Mouse (Mus musculus) thymus, postnatal 36 days (tissue): ENCODE measurements around the gene Eea1.

Experiments used
- DNase-seq, 2 experiments: peaks; one replicate each; pipeline ENCODE4 v3.0.0; 2022; ENCODE audit warnings: mixed read lengths in 2 of 2

The Eea1 gene

GRCm38 (mm10) chr10:95950194-95950593 lies 9.7 kb downstream of the Eea1 start:
- no peak for DNase-seq

GRCm38 (mm10) chr10:95950797-95951196 lies 10.3 kb downstream of the Eea1 start:
- no peak for DNase-seq

GRCm38 (mm10) chr10:95951346-95951745 lies 10.9 kb downstream of the Eea1 start:
- no peak for DNase-seq

GRCm38 (mm10) chr10:95956629-95957028 lies 16.2 kb downstream of the Eea1 start:
- DNase-seq: no peak

GRCm38 (mm10) chr10:95957574-95957973 lies 17.1 kb downstream of the Eea1 start:
- DNase-seq: no peak

GRCm38 (mm10) chr10:95964679-95965078 lies 24.2 kb downstream of the Eea1 start:
- no peak for DNase-seq

GRCm38 (mm10) chr10:95969694-95970093 lies 29.2 kb downstream of the Eea1 start:
- no peak for DNase-seq

- DNase-seq: no peak
These were observed 30.3 kb downstream of the Eea1 start for GRCm38 (mm10) chr10:95970744-95971212.

GRCm38 (mm10) chr10:95971341-95971740 lies 30.9 kb downstream of the Eea1 start:
- no peak for DNase-seq

- no peak for DNase-seq
These were observed 31.5 kb downstream of the Eea1 start for GRCm38 (mm10) chr10:95971942-95972341.

GRCm38 (mm10) chr10:95974462-95974861 lies 34.0 kb downstream of the Eea1 start:
- no peak for DNase-seq

- DNase-seq: no peak
These were observed 36.3 kb downstream of the Eea1 start for GRCm38 (mm10) chr10:95976798-95977197.

- no peak for DNase-seq
These were observed 49.3 kb downstream of the Eea1 start for GRCm38 (mm10) chr10:95989731-95990130.

GRCm38 (mm10) chr10:95991176-95991575 lies 50.7 kb downstream of the Eea1 start:
- no peak for DNase-seq

- DNase-seq: no peak
These were observed 60.5 kb downstream of the Eea1 start for GRCm38 (mm10) chr10:96000904-96001303.

- DNase-seq: no peak
These were observed 75.3 kb downstream of the Eea1 start for GRCm38 (mm10) chr10:96015738-96016137.

GRCm38 (mm10) chr10:96017418-96017817 lies 77.0 kb downstream of the Eea1 start:
- DNase-seq: no peak

GRCm38 (mm10) chr10:96033356-96033984 lies 93.0 kb downstream of the Eea1 start:
- no peak for DNase-seq

- no peak for DNase-seq
These were observed 93.7 kb downstream of the Eea1 start for GRCm38 (mm10) chr10:96034106-96034505.

GRCm38 (mm10) chr10:96035951-96036350 lies 95.5 kb downstream of the Eea1 start:
- no peak for DNase-seq

GRCm38 (mm10) chr10:96044216-96044615 lies 103.8 kb downstream of the Eea1 start:
- no peak for DNase-seq

- DNase-seq: no peak
These were observed 107.6 kb downstream of the Eea1 start for GRCm38 (mm10) chr10:96047960-96048536.

GRCm38 (mm10) chr10:96048550-96048949 lies 108.1 kb downstream of the Eea1 start:
- DNase-seq: no peak

- no peak for DNase-seq
These were observed 126.9 kb downstream of the Eea1 start for GRCm38 (mm10) chr10:96067347-96067746.

- DNase-seq: no peak
These were observed 133.9 kb downstream of the Eea1 start for GRCm38 (mm10) chr10:96074386-96074785.
